Mouse (Mus musculus) heart, postnatal 0 days (tissue): Measurements from ENCODE around the gene Ccdc152. TPM values are rescaled to one million over a fixed set of nuclear protein-coding genes. Genes with fewer than 3 reads are reported as not detected.

Experiments
- ATAC-seq: fragments of 200-750 bp; cut with Nextera tagmentation; 2 replicates; pipeline ENCODE4 v1.8.0; 2017; ENCODE audit warnings: low read depth, moderate number of reproducible peaks, moderate library complexity; ENCODE audit not compliant: insufficient read depth
- DNase-seq: peaks from one replicate; pipeline ENCODE4 v3.0.0-alpha.2; 2016; ENCODE audit warnings: low spot score
- H3K27ac ChIP-seq: fragments of 300-500 bp; sonication (generic); 2 replicates; pipeline ENCODE4 v1.5.1; 2014; ENCODE audit warnings: low read depth, mild to moderate bottlenecking
- H3K27me3 ChIP-seq: fragments of 300-500 bp; sonication (generic); 2 replicates; pipeline ENCODE4 v1.6.1; 2014; ENCODE audit warnings: low read length, mixed read lengths; ENCODE audit not compliant: control insufficient read depth, insufficient read depth
- H3K36me3 ChIP-seq: fragments of 300-500 bp; sonication (generic); replicated peaks from 2 replicates; pipeline ENCODE4 v1.6.1; 2014; ENCODE audit warnings: low read length, mixed read lengths; ENCODE audit not compliant: control insufficient read depth, insufficient read depth
- H3K4me1 ChIP-seq: fragments of 300-500 bp; sonication (generic); 2 replicates; pipeline ENCODE4 v1.6.1; 2014; ENCODE audit warnings: antibody characterized with exemption; ENCODE audit not compliant: control insufficient read depth, insufficient read depth
- H3K4me2 ChIP-seq: fragments of 300-500 bp; sonication (generic); 2 replicates; pipeline ENCODE4 v1.6.1; 2014; ENCODE audit warnings: low read depth, mild to moderate bottlenecking, low read length, moderate library complexity
- H3K4me3 ChIP-seq: fragments of 300-500 bp; sonication (generic); 2 replicates; pipeline ENCODE4 v1.5.1; 2014; ENCODE audit warnings: low read depth, low read length
- H3K9ac ChIP-seq: fragments of 300-500 bp; sonication (generic); replicated peaks from 2 replicates; pipeline ENCODE4 v1.6.1; 2014; ENCODE audit warnings: low read depth, low read length, mixed read lengths
- H3K9me3 ChIP-seq: fragments of 300-500 bp; sonication (generic); replicated peaks from 2 replicates; pipeline ENCODE4 v1.6.1; 2016; ENCODE audit warnings: low read length; ENCODE audit not compliant: control insufficient read depth
- CTCF ChIP-seq: IDR thresholded peaks from 2 replicates; pipeline ENCODE4 v1.5.1; 2016; ENCODE audit warnings: antibody characterized with exemption, control low read depth, low read depth
- EP300 ChIP-seq: IDR thresholded peaks from 2 replicates; pipeline ENCODE4 v1.6.1; 2016; ENCODE audit warnings: antibody characterized with exemption, low read depth
- WGBS: fragments of 180-500 bp; shearing (Covaris S2); extraction: QIAGEN DNeasy Blood & Tissue Kit; methylation state at CpG from one replicate; pipeline ENCODE4 v1.1.7; 2014; 5-methylcytosine and 5-hydroxymethylcytosine counted together
- polyA plus RNA-seq: library from polyadenylated mRNA; unstranded; fragments of >200 nt; fragmentation: Nextera tagmentation; extraction: Ambion mirVana; gene quantifications from 2 replicates; pipeline ENCODE4 v1.2.1, GENCODE M21; 2015
- total RNA-seq: library from RNA; depleted of rRNA; stranded (reverse); fragments of >200 nt; gene quantifications from 2 replicates; pipeline ENCODE4 v1.2.3, GENCODE M21; 2014; ENCODE audit warnings: low replicate concordance

Ccdc152 gene
- total and polyA plus RNA-seq, 2 experiments from 2014 or later = 0.87 TPM; not detected in 1

DNA sequence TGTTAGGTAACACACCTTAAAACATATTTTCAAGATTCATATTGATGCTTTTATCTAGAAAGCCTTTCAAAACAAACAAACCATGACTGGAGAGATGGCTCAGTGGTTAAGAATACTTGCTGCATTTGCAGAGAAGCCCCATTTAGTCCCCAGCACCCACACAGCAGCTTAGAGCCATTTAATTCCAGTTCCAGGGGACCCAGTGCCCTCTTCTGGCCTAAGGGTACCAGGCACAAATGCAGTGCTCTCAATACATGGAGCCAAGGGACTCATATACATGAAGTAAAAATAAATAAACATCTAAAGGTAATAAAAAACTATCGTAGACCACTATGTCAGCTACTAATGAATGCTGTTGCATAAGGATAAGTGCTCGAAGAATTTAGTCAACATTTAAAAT, 25.9 kb downstream of the Ccdc152 start:
- H3K9ac ChIP-seq = no peak overlapping the region
- no peak overlapping the region for H3K4me3 ChIP-seq
- 87% methylated on average over 2 of the region's 2 CpGs for WGBS
- H3K4me1 ChIP-seq = peaks cover 13% of the 10 kb centered on the region; the same call in 1 of the 2 replicates
- DNase-seq (no peak), ATAC-seq (no peak)
- TF ChIP-seq EP300 (no peak), CTCF (no peak; the same call in 1 of the 2 replicates)
- H3K4me2 ChIP-seq = no peak overlapping the region
- no peaks in the 10 kb centered on the region for H3K9me3 ChIP-seq
- H3K27ac ChIP-seq = no peak overlapping the region
- H3K27me3 ChIP-seq = no peaks in the 10 kb centered on the region
- H3K36me3 ChIP-seq = peaks cover 38% of the 10 kb centered on the region

DNA sequence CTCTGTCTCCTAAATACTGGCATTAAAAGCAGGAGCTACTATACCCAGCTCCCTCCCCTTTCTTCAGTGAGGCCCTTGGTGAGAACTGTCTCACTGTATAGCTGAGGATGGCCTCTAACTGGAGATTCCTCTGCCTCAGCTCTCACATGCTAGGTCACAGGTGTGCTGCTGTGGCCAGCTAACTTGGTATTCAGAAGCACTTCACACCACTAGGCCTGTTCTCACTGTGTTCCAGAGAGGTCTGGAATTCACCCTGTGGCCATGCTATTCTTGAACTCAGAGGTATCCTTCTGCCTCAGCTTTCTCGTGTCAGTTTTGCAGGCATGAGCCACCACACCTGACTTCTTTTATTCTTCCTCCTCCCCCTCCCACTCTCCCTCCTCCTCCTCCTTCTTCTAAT, 30.1 kb downstream of the Ccdc152 start:
- Histone ChIP-seq H3K9ac (0 out of 2 replicates have a peak overlapping the region, but pooled peaks have one; percentile 29), H3K36me3 (peaks cover 23% of the 10 kb centered on the region), H3K27ac (no peak overlapping the region), H3K4me2 (peak overlapping the region; percentile 71), H3K4me3 (peak overlapping the region; percentile 63; the same call in 1 of the 2 replicates), H3K9me3 (no peaks in the 10 kb centered on the region), H3K4me1 (peaks cover 20% of the 10 kb centered on the region; the same call in 1 of the 2 replicates), H3K27me3 (no peaks in the 10 kb centered on the region)
- DNase-seq = no peak
- no peak for TF ChIP-seq CTCF
- no peak for TF ChIP-seq EP300
- no peak for ATAC-seq
- WGBS = 66% methylated on average over 1 of the region's 1 CpGs

DNA sequence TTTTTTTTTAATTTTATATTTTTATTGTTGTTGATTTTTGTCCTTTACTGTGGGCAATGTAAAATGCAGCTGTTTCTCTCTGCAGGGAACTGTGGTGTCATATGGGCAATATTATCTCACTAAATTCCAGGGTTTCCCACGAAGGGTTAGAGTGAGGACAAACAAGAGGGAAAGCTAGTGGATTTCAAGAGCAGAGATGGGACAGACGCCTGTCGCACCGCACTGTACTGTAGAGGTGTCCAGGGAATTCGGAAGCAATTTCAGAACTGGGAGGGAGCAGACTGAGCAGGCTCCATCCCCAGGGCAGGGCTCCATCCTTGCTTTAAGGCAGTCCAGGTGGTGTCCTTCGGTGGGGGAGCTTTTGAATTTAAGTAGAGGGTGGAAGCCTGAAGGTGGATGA, 32.1 kb downstream of the Ccdc152 start:
- ATAC-seq (peak; percentile 61), DNase-seq (peak; percentile 37)
- no peaks in the 10 kb centered on the region for H3K27me3 ChIP-seq
- WGBS = 11% methylated on average over 6 of the region's 6 CpGs
- H3K4me2 ChIP-seq = peak overlapping the region; percentile 71
- H3K4me3 ChIP-seq = peak overlapping the region; percentile 63
- peaks cover 9% of the 10 kb centered on the region for H3K36me3 ChIP-seq
- TF ChIP-seq CTCF (no peak), EP300 (no peak)
- H3K9me3 ChIP-seq = no peaks in the 10 kb centered on the region
- peak overlapping the region; percentile 94 for H3K27ac ChIP-seq
- H3K4me1 ChIP-seq = peaks cover 20% of the 10 kb centered on the region; the same call in 1 of the 2 replicates
- peak overlapping the region; percentile 71 for H3K9ac ChIP-seq

DNA sequence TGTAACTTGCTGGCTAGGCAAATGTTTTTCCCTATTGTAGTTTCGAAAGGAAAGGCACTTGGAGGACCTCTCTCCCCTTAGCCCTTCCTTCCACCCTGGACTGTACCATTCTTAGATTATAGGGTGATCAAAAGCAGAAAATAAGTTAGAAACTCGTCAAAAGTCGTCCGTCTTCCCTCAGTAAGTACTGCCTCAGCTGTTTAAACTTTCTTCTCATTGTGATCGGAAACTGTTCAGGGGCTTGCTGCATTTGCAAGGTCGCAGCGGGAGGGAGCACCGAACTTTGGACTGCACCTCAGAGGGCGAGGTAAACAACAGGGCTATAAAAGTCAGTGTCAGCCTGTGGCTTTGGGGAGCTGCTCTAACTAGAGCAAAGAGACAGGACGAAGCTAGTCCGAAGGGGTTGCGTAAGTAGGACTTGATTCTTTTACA, 32.7 kb downstream of the Ccdc152 start:
- H3K36me3 ChIP-seq = peaks cover 3% of the 10 kb centered on the region
- peak overlapping the region; percentile 71 for H3K4me2 ChIP-seq
- 4% methylated on average over 12 of the region's 12 CpGs for WGBS
- peak overlapping the region; percentile 63 for H3K4me3 ChIP-seq
- ATAC-seq = peak; percentile 94
- peak overlapping the region; percentile 94 for H3K27ac ChIP-seq
- TF ChIP-seq EP300 (peak; percentile 78; the same call in 1 of the 2 replicates), CTCF (no peak)
- peaks cover 20% of the 10 kb centered on the region; the same call in 1 of the 2 replicates for H3K4me1 ChIP-seq
- DNase-seq = peak; percentile 81
- peak overlapping the region; percentile 71 for H3K9ac ChIP-seq
- H3K27me3 ChIP-seq = no peaks in the 10 kb centered on the region
- H3K9me3 ChIP-seq = no peaks in the 10 kb centered on the region

DNA sequence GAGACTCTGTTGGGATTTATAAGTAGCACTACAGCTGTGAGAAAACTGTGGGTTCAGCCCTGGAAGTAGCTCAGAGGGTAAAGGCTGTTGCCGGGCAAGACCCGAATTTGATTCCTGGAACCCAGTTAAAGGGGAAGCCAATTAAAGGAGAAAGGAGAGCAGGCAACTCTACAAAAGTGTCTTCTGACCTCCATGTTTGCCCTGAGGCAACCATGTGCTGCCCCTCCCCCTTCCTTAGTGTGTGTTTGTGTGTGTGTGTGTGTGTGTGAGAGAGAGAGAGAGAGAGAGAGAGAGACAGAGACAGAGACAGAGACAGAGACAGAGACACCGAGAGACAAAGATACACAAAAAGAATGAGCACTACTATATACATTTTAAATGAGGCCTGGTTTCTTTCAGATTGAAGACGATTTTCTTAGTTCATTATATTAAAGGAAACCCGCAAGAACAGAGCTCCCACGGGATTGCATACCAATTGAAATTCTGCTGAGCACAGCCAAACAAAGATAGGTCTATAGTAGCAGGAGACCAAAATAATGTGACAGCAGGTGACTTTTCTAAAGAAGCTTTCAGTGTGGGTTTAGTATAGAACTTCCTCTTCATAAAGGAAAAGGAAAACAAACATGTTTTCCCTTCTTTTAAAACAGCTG, 33.2 kb downstream of the Ccdc152 start:
- 0 out of 2 replicates have a peak, but pooled peaks have one; percentile 28 for ATAC-seq
- 37% methylated on average over 6 of the region's 6 CpGs for WGBS
- Histone ChIP-seq H3K27me3 (no peaks in the 10 kb centered on the region), H3K9me3 (no peaks in the 10 kb centered on the region), H3K4me2 (peak overlapping the region; percentile 71), H3K27ac (peak overlapping the region; percentile 94), H3K4me3 (peak overlapping the region; percentile 63), H3K36me3 (no peaks in the 10 kb centered on the region), H3K9ac (peak overlapping the region; percentile 71), H3K4me1 (peaks cover 20% of the 10 kb centered on the region; the same call in 1 of the 2 replicates)
- DNase-seq = no peak
- TF ChIP-seq EP300 = no peak
- no peak for TF ChIP-seq CTCF
